Mouse (Mus musculus) CD4-positive, CD25-positive, alpha-beta regulatory T cell, adult 2 months (primary cell): ENCODE measurements around the gene Sf3a2.
"Not testable (repeated sequence)": the region's sequence is repeated elsewhere in the genome, so short reads cannot be mapped to it uniquely, and the experiment has no call there.

Source experiments
- DNase-seq: peaks from one replicate; pipeline ENCODE4 v3.0.0-alpha.2; 2012; ENCODE audit warnings: low read depth, low spot score

Sf3a2 gene

DNA sequence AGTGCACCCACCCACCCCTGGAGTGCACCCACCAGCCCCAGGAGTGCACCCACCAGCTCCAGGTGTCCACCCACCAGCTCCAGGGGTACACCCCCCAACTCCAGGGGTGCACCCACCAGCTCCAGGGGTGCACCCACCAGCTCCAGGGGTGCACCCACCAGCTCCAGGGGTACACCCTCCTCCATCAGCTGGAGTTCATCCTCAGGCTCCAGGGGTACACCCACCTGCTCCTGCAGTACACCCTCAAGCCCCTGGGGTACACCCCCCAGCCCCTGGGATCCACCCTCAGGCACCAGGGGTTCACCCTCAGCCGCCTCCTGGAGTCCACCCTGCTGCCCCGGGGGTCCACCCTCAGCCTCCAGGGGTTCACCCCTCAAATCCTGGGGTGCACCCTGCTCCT lies 6.3 kb downstream of the Sf3a2 start:
- no peak for DNase-seq

DNA sequence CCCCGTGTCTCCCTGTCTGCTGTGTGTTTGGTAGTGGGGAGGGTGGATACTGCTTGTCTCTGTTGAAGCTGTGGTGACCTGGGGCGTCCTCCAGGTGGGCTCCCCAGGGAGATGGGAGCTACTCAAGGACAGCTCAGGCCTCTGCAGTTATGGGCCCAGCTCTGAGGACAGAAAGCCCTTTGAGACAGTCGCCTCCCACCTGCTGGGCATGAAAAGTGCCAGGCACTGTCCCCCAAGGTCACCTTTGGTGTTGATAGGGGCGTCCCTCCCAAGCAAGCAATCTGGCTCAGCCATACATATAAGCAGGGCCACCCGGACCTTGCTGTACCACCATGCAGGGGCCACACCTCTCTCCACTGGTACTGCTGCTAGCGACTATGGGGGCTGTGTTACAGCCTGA lies 6.9 kb downstream of the Sf3a2 start, which contains the start of gene Amh:
Gene Amh (plus strand): TSS at position 328 of the 400 bp plus-strand sequence.
- DNase-seq, result no peak

GRCm38 (mm10) chr10:80805322-80805721 lies 7.3 kb downstream of the Sf3a2 start:
- DNase-seq, result no peak

- DNase-seq, result peak; percentile 78
These were observed 7.9 kb downstream of the Sf3a2 start for GRCm38 (mm10) chr10:80805925-80806324.

- DNase-seq, result no peak
These were observed 8.5 kb downstream of the Sf3a2 start for GRCm38 (mm10) chr10:80806341-80807056.

GRCm38 (mm10) chr10:80807057-80807627 lies 9.1 kb downstream of the Sf3a2 start:
- peak; percentile 70 for DNase-seq

DNA sequence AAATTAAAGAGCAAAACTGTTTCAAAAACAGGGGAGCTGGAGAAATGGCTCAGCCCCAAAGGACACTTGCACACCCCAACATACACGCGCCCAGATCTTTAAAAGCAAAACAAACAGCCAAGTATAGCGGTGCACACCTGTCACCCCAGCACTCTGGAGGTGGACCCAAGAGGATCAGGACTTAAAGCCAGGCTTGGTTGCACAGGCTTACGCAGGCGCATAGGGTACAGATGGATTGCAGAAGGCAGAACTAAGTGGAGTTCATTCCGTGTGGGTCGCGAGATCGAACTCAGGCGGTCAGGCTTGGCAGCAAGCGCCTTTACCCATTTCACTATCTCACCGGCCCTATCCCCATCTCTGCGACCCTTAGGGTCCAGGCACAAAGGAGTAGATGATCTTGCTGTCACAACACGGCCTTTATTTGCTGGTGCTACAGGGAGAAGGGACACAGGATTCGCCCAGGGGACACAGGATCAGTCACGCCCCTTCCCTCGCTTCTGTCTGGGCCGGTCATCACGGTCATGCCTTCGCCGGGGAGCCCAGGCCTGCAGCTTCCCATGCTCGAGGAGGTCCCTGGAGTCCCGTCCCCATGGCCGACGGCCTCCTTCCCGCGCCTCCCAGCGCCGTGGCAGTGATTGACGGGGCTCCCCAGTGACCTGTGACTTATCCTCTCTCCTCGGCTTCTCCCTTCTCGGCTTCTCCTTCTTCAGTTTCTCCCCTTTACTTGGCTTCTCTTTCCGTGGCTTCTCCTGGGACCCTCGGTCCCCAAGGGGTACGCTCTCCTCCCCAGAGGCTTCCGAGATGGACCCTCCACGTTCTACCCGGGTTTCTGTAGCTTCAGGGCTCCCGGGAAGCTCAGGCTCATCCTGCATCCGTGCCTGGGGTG lies 10.3 kb downstream of the Sf3a2 start:
- no peak for DNase-seq

- no peak for DNase-seq
These were observed 11.1 kb downstream of the Sf3a2 start for GRCm38 (mm10) chr10:80808985-80809632.

DNA sequence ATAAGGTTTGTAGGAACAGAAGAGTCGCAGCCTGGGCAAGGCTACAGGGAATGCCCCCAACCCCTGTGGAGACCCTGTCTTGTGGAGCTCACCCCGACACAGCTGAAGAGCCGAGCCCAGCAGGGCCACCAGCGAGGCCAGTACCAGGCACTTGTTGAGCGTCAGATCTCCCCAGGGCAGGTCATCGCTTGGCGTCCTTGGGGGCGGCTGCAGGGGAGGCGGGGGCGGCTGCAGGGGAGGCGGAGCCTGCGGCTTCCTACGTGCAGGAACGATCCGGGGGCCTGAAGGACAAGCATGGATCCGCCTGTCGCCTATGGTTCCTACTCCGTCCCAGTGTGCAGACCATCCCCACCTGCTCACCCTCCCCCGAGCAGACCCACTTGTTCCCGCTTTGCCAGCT lies 12.1 kb downstream of the Sf3a2 start:
- no peak for DNase-seq

DNA sequence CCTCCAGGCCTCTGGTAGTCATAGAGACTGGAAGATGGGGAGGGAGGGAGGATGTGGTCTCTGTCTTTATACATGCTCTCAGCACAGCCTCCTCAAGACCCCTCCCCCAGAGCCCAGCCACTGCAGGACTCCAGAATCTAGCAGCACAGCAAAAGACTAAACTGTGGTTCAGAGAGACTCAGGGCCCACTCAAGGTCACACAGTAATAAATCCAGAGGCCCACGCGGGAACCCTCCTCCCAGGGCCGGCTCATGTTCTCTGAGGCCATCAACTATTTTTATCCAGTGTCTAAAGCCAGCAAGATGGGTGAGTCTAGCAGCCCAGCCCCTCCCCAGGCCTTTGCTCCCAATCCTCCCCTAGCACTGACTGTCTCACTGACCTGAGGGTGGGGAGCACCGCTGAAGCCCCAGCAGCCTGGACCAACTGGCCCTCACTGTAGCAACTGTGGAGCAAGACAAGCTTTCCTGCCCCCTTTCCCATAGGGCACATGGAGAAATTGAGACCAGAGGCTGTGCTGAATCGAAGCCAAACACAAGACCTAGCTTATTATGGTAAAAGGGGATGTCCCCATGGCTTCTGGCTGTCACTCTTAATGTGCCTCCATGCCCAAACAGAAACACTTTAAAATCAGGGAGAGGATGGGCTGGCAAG lies 14.5 kb downstream of the Sf3a2 start:
- no peak for DNase-seq

DNA sequence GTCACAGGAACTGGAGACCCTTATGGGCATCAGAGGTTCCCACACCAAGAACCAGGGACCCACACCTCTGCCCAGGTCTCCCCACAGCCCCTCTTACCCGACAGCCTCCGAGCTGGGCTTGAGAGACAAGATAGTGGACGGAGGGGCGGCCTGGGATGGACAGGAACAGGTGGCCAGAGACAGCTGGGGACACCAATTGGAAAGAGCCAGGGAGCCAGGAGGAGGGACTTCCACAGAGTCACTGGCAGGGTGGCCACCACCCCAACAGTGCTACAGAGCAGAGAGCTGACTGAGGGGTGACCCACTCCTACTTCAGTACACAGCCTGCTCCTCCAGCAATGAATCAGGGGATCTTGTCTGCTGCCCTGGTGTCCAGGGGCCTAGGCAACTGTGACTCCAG lies 15.4 kb downstream of the Sf3a2 start, which contains the start of gene Jsrp1:
Gene Jsrp1 (minus strand): TSS at position 133 of the 400 bp plus-strand sequence.
- DNase-seq, result no peak

GRCm38 (mm10) chr10:80814800-80815199 lies 16.8 kb downstream of the Sf3a2 start:
- no peak for DNase-seq

GRCm38 (mm10) chr10:80816303-80816702 lies 18.3 kb downstream of the Sf3a2 start:
- DNase-seq, result not testable (repeated sequence)

- DNase-seq, result no peak
These were observed 19.2 kb downstream of the Sf3a2 start for GRCm38 (mm10) chr10:80817164-80817563.

- peak; percentile 61 for DNase-seq
These were observed 20.0 kb downstream of the Sf3a2 start for GRCm38 (mm10) chr10:80817955-80818354.

GRCm38 (mm10) chr10:80818599-80819281 lies 20.7 kb downstream of the Sf3a2 start:
- DNase-seq, result no peak

GRCm38 (mm10) chr10:80819406-80819805 lies 21.4 kb downstream of the Sf3a2 start:
- DNase-seq, result no peak

GRCm38 (mm10) chr10:80821991-80822390 lies 24.0 kb downstream of the Sf3a2 start:
- peak; percentile 65 for DNase-seq

GRCm38 (mm10) chr10:80822528-80822927 lies 24.5 kb downstream of the Sf3a2 start:
- no peak for DNase-seq

DNA sequence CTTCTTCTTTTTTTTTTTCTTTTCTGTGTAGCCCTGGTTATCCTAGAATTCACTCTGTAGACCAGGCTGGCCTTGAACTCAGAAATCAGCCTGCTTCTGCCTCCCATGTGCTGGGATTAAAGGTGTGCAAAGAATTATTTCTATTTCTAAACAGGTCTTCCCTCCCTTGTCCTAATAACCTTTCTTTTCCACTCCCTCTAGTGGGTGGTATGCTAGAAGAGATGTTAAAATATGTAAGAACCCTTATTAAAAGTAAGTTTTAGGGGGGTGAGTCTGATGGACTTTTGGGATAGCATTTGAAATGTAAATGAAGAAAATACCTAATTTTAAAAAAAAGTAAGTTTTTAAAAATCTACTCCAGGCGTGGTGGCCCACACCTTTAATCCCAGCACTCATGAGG lies 25.3 kb downstream of the Sf3a2 start:
- no peak for DNase-seq
